Mouse (Mus musculus): ENCODE measurements around the gene D16Ertd472e.
"Not testable (repeated sequence)": the region's sequence is repeated elsewhere in the genome, so short reads cannot be mapped to it uniquely, and the experiment has no call there.

The D16Ertd472e gene

DNA sequence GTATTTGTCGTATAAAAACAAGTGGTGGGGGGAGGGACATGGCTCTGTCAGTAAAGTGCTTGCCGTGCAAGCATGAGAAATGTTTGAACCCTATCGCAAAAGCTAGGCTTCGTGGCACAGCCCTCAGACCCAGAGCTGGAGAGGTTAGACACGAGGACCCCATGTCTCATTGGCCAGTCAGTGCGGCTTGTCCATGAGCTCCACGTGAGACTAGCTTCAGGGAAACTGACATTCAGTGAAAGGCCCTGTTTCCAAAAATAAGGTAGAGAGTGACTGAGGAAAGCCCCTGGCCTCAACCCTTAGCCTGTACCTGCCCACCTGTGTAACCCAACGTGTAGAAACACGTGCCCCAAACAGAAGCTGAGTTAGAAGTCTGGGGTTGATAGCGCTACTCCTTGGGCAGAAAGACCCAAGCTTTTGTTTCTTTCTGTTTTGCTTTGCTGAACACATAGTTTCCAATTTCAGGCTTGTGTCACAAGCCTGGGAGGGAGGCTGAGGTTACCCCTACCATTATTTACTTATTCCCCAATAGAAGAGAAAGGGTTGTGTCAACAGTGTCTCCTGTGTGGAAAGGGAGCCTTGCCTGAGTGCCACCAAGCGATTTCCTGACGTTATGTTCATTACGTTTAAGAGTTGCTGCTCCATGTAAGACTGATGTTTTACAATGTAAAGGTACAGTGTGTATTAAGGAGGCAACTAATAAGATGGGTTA is 12.2 kb downstream of the D16Ertd472e start:
- no peak for DNase-seq

- DNase-seq, result no peak
Measured at GRCm38 (mm10) chr16:78563093-78563971, 13.2 kb downstream of the D16Ertd472e start.

DNA sequence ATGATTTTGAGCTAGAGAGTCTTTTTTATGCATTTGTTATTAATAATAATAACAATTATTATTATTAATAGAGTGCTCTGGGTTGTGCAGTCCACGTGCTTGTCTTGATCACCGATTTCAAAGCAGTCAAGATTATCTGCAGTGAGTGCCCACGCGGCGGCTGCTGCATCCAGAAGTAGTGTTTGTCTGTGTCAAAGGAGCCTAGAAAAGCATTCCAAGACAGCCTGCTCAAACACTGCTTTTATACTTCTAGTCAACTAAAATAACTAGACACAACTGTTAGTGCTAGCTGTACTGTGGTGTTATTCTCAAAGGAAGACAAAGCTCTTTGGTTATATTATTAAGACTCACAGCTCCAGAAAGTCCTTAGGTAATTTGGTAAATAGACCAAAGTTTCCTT is 15.9 kb downstream of the D16Ertd472e start:
- no peak for DNase-seq

- DNase-seq, result no peak
Measured at GRCm38 (mm10) chr16:78560063-78560462, 16.4 kb downstream of the D16Ertd472e start.

DNA sequence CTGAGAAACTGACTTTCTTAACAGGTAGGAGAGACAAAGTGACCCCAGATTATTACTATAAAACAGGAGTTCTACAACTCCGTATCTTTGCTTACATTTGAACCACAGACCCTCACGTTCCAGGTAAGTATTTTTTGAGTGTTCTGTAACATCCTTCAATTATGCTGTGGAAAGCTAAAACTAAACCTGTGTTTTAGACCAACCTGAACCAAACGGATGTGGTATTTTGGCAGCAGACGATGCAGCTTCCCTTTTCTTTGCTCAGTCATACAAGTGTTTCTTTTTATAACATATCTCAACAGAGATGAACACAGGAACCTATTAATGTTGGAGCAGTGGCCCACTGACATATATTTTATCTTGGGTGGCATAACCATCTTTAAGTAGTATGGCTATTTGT is 18.9 kb downstream of the D16Ertd472e start:
- DNase-seq, result no peak

- DNase-seq, result no peak
Measured at GRCm38 (mm10) chr16:78554911-78555648, 21.4 kb downstream of the D16Ertd472e start.

DNA sequence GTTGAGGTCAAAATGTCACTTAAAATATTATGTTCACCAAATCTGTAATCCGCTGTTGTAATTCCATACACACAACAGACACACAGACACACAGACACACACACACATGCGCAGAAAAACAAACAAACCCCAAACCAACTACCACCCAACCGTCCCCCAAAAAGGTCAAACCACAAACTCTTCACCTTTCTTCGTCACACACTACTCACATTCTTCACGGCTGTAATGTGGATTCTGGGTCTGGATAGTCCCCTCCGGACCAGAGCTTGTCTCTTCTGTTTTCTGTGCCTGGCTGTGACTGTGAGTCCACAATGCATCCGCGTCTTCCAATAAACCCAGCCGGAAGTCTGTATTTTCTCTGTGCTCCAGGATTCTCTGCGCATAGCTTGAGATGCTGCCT is 29.1 kb downstream of the D16Ertd472e start:
- no peak for DNase-seq

- no peak for DNase-seq
Measured at GRCm38 (mm10) chr16:78546529-78546928, 30.0 kb downstream of the D16Ertd472e start.

GRCm38 (mm10) chr16:78540376-78541246 is 35.9 kb downstream of the D16Ertd472e start:
- no peak for DNase-seq

DNA sequence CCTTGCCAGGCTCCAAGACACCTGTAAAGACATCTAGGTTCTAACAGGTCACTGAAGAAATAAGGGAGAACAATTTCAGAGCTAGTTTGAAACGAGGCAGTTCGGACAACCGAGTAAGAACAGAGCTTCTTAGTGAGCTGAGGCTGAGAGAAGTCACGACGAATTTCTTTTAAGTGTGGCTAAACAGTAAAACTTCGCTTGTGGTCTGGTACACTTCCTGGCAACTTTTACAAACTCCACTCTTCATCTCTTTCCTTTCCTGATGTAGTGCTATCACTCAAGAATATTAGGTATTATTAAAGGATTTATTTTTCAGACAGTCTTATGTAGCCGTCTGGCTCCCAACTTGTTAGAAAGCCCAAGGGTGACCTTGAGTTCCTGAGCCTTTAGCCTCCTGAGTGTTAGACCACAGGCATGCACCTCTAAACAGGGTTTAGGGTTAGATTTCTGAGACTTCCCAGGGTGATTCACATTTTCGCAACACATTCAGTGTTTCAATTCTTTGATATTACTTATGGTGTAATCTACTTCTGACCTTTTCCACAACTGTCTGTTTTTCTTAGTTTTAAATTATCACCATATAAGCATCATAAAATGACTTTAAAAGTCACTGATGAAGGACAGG is 38.6 kb downstream of the D16Ertd472e start:
- no peak for DNase-seq

DNA sequence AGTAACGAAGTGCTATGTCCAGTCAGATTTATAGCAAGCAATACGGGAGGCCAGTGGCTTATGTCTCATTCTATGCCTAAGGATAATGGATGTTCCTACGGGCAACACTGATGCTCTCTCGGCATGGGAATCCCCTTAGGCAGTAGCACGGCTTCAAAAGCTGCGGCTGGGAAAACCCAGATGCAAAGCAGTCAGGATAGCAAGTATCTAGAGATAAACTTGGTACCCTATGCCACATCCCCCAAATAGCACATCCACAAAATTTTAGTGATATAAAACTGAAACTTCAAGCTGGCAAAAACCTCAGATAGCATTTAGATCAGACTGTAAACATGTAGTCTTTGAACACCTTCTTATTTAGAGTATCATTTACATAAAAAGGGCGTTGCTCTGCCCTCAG is 39.2 kb downstream of the D16Ertd472e start:
- DNase-seq, result no peak

DNA sequence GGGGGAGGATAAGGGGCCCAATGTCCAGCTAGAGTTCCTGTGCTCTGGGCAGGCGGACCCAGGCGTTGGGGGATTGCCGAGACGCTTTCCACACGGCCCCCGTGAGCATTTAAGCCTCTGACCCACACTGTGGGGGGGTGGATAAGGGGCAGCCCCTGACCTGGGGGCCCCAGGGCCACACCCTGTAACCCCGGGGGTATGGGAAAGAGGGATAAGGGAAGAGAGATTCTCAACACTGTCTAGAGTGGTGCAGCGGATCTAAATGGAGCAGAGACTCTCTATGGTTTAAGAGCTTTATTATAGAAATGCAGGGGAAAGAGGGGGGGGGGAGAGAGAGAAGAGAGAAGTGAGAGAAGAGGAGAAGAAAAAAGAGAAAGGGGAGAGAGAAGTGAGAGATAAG is 42.0 kb downstream of the D16Ertd472e start:
- DNase-seq, result no peak

DNA sequence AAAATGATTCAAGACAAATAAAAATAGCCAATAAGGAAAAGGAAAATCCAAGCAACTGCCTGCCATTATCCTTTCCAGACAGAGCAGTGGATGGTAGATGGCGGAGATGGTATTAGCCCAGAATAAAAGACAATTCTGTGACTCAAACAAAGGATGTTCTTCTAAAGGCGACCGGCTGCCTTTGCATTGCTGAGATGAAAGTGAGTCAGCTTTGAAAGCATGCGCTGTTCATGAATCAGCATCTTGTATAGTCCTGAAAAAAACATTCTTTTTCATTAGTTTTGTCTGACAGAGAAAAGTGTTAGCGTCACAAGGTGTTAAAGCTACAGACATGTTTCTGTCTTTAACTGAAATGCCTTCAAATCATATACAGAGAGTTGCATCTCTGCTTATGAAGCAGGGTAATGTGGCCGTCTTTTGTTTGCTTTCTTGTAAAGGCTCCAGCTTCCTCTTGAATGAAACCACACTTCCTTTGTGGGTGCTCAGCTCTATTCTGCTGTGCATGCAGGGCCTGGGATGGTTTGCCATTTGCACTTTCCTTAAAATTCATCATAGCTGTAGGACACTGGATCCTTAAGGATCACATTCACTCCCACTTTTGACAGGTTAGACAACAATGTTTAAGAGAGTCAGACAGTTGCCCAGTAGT is 44.4 kb downstream of the D16Ertd472e start:
- no peak for DNase-seq

DNA sequence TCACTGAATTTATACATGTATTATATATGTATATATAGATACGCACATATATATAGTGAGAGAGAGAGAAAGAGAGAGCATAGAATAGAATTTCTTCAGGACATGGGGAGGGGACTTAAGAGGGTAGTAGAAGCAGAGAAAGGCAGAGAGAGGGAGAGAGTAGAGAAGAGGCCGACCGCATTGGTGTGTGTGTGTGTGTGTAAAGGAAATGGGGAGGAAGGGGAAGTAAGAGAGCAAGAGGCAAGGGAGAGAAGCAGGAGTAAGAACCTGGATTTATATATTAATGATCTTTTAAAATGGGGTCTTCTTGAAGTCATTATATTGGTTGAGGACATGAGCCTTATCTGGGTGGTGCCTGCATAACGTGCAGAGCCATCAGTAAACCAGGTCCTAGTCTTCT is 53.5 kb downstream of the D16Ertd472e start:
- no peak for DNase-seq

DNA sequence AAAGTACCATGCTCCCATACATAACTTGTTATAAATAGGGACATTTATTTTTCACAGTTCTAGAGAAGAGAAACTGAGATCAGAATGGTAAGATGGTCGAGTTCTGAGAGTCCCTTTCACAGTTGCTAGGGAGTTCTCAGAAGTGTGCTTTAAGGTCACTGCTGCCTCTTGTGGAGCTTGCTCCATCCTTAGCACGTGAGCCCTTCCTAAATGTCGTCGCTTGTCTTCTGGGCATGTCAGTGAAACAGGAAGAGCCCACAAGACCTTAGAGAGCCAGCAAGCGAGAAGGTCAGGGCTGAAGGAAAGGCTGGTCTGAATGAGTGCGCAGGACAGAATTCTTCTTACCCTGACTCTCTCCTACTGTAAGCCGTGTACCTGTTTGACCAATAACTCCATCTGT is 57.8 kb downstream of the D16Ertd472e start:
- no peak for DNase-seq

- no peak for DNase-seq
Measured at GRCm38 (mm10) chr16:78517171-78517570, 59.3 kb downstream of the D16Ertd472e start.

GRCm38 (mm10) chr16:78511526-78511925 is 65.0 kb downstream of the D16Ertd472e start:
- DNase-seq, result no peak

GRCm38 (mm10) chr16:78502492-78502891 is 74.0 kb downstream of the D16Ertd472e start:
- DNase-seq, result no peak

DNA sequence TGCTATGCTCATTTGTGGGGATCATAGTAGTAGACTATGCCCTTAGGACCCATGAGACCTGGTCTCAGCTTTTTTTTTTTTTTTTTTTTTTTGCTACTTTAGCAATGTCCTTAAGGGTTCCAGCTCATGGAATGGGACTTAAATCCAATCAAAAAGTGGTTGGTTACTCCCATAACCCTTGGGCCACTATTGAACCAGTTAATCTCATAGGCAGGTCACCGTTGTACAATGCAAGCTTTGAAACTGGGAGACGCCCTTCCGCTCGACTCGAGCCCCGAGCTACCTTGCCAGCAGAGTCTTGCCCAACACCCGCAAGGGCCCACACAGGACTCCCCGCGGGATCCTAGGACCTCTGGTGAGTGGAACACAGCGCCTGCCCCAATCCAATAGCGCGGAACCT is 83.8 kb downstream of the D16Ertd472e start:
- not testable (repeated sequence) for DNase-seq

DNA sequence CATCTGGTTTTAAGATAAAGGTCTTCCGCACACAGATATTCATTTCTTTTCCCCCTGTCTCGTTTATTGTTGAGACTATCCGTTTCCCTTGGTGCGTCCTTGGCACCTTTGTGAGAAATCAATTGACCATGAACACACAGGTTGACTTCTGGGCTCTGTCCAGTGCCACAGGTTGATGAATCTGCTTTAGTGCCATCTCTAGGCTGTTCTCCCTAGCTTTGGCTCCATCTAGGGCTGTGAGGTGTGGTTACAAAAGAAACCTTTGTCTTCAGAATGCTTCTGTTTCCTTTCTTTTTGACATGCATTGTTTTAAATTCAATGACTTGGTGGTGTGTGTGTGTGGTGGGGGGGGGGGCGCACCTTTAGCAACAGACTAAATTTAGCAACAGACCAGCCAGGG is 85.7 kb downstream of the D16Ertd472e start:
- no peak for DNase-seq

Data from cerebellum, adult 11-12 months (tissue).